Mouse (Mus musculus): ENCODE measurements around the gene Lyzl4.
A peak's percentile ranks its signal among the peaks of the same experiment; 100 is the strongest.

Lyzl4 gene

DNA sequence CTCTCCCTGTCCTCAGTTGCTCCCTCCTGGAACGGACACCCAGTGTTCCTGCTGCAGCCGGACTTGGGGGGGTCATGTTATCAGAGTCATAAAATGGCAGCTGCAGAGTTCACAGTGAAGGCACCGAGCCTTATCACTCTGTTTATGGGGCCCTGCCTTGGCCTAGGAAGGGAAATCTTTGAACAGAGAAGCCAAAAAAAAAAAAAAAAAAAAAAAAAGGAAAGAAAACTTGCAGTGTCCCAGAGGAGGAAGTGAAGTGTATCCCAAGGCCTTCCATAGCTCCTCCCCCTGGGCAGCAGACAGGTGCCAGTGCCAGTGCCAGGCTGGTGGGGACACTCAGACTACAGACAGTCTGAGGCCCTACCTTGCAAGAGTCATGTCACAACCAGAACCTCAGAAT, 3.0 kb upstream of the Lyzl4 start:
- DNase-seq: no peak

DNA sequence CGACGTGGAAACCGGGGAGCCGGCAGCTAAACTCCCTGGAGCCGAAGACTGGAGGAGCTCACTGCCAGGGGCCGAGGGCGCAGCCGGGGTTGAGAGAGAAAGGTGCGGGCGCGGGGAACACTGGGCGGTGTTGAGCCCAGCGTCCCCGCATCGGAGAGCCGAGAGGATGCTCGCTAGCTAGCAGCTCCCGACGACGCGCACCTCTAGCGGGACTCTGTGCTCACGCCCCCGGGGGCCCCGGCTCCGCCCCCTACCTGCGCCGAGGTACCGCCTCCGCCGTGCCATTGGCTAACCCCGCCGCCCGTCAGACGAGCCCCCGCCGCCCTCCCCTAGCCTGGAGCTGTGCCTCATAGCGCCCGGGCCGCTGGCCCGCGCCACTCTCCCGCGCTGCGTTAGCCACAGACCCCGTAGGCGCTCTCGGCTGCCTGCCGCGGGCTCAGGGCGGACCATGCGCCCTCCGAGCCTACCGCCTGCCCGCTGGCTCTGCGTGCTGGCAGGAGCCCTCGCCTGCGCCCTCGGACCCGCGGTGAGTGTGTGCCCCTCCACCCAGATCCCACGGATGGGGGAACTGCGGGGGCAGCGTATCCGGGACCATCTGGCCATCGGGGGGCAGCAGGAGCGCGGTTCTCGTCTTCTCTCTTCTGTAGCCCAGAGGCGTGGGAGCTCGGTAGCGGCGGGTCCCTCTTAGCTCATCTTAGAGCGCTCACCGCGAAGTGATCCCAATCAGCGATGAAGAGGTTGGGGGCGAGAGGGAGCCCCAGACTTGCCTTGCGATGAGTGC, 695 bp upstream of the Lyzl4 start, which contains the start of gene Vipr1:
TSS of gene Vipr1 (plus strand) at position 316 of the 781 bp plus-strand sequence.
- DNase-seq: peak; percentile 89

DNA sequence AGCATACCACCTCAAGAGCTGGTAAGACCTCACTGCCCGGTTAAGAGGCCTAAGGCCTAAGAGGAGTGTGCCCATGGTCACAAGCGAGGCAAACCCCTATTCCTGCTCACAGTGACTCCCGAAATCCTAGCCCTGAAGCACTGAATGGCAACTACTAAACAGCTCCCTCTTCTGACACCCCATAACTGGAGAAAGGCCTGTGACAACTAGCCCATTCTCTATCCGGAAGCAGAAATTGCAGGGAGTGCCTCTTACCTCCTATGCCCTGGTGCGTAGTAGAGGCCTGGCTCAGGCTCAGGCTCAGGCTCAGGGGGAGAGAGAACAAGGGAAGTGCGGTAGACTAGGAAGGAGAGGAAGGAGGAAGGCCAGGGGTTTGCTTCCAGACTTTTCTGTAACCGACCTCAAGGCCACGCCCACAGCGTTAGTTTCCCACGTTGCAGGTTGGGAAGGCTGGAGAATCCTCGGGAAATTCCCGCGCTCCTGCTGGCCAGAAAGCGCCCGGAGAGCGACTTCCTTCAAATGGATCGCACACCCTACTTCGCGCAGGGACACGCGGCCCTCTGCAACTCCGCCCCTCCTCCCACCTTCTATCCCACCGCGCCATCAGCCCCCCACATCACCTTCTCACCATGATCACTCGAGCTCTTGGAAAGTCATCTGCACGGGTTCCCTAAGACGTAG, 521 bp downstream of the Lyzl4 start:
- peak; percentile 62 for DNase-seq

DNA sequence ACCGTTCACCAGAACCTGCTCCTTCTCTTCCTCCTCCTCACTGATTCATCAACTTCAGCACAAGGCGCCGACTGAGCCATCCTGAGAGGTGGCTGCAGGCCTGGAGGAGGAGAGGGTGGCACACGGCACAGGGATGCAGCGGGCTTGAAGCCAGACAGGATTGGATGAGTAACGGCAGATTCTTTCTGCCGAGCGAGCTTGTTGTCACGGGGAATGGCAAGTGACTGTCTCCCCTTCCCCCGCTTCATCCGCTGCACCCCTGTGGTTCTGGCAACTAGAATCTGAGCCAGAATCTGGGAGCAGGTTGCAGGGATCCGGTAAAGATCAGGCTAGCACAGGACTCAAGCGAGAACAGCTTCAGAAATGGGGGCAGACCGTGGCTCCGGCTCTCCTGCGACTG, 2.1 kb downstream of the Lyzl4 start:
- DNase-seq: peak; percentile 81

DNA sequence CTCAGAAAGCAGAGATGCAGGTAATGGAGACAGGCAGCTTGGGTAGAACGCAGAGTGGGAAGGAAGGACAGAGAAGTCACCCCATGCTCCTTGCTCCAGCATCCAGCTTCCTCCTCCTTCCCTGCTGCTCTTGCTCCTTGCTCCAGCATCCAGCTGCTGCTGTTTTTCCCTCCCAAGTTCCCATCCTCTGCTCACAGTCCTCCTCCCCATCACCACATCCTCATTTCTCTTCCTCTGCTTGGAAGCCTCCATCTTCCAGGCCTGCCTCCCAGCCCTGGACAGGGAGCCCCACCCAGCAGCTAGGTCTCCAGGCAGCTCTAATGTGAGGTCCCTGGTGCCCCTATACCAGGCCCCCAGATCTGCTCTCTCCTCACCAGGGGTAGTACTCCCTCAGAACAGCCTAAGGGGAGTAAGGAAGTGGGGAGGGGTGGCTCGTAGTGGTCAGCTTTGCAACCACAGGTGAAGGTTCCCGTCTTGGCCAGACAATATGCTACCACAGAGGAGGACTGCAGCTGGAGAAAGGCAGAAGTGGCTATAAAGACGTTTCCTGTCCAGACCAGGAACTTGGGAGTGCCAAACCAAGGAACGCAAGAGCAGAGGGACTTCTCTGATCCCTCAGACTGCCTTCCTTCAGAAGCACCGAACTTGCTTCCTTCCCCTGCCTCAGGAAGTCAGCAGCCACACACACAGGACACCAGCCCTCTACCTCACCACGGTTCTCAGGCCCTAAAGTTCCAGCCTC, 5.9 kb downstream of the Lyzl4 start:
- no peak for DNase-seq

DNA sequence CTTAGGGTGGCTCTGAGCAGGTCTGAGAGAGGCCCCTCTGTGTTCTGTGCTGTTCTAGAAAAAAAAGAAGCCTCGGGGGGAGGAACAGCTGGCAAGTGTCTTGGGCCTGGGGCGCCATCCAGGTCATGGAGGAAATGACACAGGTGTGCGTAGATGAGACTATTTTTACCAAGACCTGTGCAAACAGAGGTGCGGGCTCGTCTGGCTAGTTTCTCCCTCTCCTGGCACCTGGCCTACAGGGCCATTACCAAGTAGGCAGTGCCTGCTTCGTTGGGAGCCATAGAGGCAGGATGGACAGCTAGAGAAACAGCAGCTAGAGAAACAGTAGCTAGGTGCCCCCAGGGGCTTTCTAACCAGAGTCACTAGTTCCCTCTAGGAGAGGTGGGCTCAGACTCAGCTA, 8.6 kb downstream of the Lyzl4 start:
- no peak for DNase-seq

GRCm38 (mm10) chr9:121632891-121633290, 9.0 kb downstream of the Lyzl4 start:
- DNase-seq: no peak

DNA sequence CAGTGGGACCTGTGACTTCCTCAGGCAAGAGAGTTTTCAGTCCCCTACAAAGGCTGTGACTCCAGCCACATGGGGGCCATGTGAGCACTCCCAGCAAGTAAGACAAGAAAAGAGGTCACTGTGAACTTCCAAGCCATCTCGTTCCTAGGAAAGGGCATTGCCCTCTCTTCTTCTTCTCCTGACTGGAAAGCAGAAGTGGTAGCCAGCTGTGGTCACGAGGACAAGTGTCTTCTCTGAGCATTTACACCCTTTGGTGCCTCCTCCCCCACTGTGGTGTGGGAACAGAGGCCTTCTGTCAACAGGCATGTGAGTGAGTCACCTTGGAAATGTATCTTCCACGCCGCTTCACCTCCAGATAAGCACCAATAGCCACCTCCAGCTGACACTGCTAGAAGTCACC, 9.9 kb downstream of the Lyzl4 start:
- no peak for DNase-seq

GRCm38 (mm10) chr9:121630627-121631026, 11.3 kb downstream of the Lyzl4 start:
- DNase-seq: no peak

DNA sequence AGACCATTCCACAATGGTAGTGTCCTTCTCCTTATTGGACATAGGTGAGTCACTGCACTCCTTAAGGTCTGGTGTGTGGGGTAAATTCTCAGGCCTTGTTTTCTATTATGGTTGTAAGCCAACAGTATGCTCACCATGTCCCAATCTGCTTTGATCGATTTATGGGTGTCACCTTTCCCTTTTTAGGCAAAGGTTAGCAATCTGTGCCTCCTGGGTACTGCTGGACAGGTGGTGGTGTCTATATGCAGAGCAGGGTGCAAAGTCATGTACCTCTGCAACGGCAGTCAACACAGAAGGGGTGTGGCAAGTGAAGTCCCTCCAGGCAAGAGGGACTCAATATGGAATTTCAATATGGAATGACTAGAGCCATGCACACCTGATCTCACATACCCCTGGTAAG, 17.0 kb downstream of the Lyzl4 start:
- DNase-seq: no peak

- no peak for DNase-seq
These were observed 18.7 kb downstream of the Lyzl4 start for GRCm38 (mm10) chr9:121623235-121623634.

DNA sequence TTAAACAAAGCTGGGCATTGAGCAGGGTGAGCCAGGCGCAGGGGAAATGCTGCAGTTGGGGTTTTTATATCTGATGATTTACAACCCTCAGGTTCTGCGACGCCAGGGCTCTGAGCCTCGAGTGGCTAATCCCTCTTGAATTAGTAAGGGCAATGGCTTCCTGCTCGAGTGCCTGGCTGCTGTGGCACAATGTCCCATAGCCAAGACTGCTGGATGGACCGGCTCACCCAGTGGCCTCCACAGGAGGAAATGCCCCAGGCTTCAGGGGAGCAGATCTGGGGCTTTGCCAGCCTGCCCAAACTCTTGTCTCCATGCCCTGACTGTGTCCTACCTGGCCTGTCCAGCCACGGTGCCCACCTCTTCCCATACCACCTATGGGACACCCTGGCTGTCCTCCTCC, 22.5 kb downstream of the Lyzl4 start:
- no peak for DNase-seq

- no peak for DNase-seq
These were observed 25.4 kb downstream of the Lyzl4 start for GRCm38 (mm10) chr9:121616471-121616870.

- no peak for DNase-seq
These were observed 27.6 kb downstream of the Lyzl4 start for GRCm38 (mm10) chr9:121614241-121614757.

- no peak for DNase-seq
These were observed 28.7 kb downstream of the Lyzl4 start for GRCm38 (mm10) chr9:121613192-121613591.

GRCm38 (mm10) chr9:121609381-121609780, 32.5 kb downstream of the Lyzl4 start:
- no peak for DNase-seq

DNA sequence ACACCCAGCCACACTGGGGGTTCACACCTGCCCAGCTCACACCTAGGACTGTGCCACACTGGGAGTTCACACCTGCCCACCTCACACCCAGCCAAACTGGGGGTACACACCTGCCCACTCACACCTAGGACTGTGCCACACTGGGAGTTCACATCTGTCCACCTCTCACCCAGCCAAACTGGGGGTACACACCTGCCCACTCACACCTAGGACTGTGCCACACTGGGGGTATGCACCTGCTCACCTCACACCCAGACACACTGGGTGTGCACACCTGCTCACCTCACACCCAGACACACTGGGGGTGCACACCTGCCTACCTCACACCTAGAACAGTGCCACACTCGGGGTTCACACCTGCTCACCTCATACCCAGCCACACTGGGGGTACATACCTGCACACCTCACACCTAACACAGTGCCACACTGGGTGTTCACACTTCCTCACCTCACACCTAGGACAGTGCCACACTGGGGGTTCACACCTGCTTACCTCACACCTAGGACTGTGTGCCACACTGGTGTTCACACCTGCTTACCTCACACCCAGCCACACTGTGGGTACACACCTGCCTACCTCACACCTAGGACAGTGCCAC, 35.3 kb downstream of the Lyzl4 start:
- no peak for DNase-seq

- DNase-seq: peak; percentile 48
These were observed 36.2 kb downstream of the Lyzl4 start for GRCm38 (mm10) chr9:121605414-121606278.

GRCm38 (mm10) chr9:121602381-121602780, 39.5 kb downstream of the Lyzl4 start:
- DNase-seq: no peak

DNA sequence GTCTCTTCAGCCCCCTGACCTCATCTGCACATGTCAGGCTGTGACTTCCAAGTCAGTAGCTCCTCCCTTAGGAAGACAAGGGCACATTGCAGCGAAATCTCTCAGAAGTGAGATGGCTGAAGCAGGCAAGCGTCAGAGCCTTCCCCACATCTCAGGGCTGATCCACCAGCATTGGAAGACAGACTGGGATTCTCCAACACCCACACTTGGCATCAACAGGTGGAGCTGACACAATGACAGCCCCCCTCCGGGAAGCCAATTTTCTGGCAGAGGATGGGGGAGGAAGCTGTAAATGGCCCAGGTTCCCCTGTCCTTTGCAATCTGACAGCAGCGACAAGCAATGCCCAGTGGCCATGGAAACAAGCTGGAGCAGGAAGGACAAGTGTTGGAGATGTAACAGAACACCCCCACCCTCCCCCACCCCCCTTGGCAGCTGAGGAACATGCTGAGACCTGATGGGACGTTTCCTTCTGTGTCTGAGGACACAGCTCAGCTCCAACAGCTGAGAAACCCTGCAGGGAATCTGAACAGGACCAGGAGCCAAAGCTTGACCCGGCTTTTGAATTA, 41.0 kb downstream of the Lyzl4 start:
- no peak for DNase-seq

GRCm38 (mm10) chr9:121600201-121600860, 41.6 kb downstream of the Lyzl4 start:
- no peak for DNase-seq
